Mouse (Mus musculus) stomach, postnatal 0 days (tissue): ENCODE measurements around the gene Sox5.

Source experiments
- CTCF ChIP-seq: IDR thresholded peaks from 2 replicates; pipeline ENCODE4 v1.5.1; 2016; ENCODE audit warnings: antibody characterized with exemption, low read depth, mild to moderate bottlenecking, moderate library complexity
- EP300 ChIP-seq: optimal IDR thresholded peaks from 2 replicates; pipeline ENCODE3; 2016; ENCODE audit warnings: antibody characterized with exemption

DNA sequence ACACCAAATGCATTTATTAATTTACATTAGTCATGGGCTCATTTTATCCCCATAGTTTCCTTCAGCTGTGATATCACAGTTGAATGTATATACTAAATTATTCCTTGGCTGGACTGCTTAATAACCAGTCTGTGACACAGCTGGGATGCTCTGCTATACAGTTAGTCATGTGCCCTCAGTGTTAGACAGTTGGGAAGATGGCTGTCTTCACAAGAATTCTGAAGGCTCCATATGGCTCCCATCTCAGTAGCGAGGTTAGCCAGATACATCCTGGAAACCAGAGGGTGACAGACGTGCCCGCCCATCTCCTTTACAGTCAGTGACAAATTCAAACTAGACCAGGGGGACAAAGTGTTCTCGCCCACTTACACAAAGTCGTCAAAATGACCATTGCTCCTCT lies 644.4 kb downstream of the Sox5 start:
- TF ChIP-seq CTCF (no peak), EP300 (no peak)
